Mouse (Mus musculus) embryonic facial prominence, embryonic 10.5 days (tissue): ENCODE measurements at regions not wholly inside any gene's neighbourhood (a gene's known extent, or its start where the extent isn't known, plus 50 kb on each side); places are given as distances from the start of the nearest gene placed in this dataset.

Experiments used
- DNase-seq: peaks from one replicate; pipeline ENCODE4 v3.0.0-alpha.2; 2017; ENCODE audit warnings: low spot score
- H3K27ac ChIP-seq: fragments of 300-500 bp; sonication (generic); replicated peaks from 2 replicates; pipeline ENCODE4 v1.5.1; 2016; ENCODE audit warnings: mild to moderate bottlenecking
- H3K27me3 ChIP-seq: fragments of 300-500 bp; sonication (generic); replicated peaks from 2 replicates; pipeline ENCODE4 v1.6.1; 2016; ENCODE audit warnings: low read depth, mild to moderate bottlenecking; ENCODE audit not compliant: poor library complexity, severe bottlenecking
- H3K36me3 ChIP-seq: fragments of 300-500 bp; sonication (generic); replicated peaks from 2 replicates; pipeline ENCODE4 v1.6.1; 2016; ENCODE audit warnings: mild to moderate bottlenecking, moderate library complexity
- H3K4me1 ChIP-seq: fragments of 300-500 bp; sonication (generic); 2 replicates; pipeline ENCODE4 v1.6.1; 2016
- H3K4me3 ChIP-seq: fragments of 300-500 bp; sonication (generic); 2 replicates; pipeline ENCODE4 v1.5.1; 2016; ENCODE audit warnings: mild to moderate bottlenecking, moderate library complexity
- H3K9me3 ChIP-seq: fragments of 300-500 bp; sonication (generic); 2 replicates; pipeline ENCODE4 v1.6.1; 2016; ENCODE audit warnings: mild to moderate bottlenecking
- WGBS: fragments of 180-500 bp; shearing (Covaris S2); methylation state at CpG from one replicate; pipeline ENCODE4 v1.1.7; 2016; 5-methylcytosine and 5-hydroxymethylcytosine counted together

DNA sequence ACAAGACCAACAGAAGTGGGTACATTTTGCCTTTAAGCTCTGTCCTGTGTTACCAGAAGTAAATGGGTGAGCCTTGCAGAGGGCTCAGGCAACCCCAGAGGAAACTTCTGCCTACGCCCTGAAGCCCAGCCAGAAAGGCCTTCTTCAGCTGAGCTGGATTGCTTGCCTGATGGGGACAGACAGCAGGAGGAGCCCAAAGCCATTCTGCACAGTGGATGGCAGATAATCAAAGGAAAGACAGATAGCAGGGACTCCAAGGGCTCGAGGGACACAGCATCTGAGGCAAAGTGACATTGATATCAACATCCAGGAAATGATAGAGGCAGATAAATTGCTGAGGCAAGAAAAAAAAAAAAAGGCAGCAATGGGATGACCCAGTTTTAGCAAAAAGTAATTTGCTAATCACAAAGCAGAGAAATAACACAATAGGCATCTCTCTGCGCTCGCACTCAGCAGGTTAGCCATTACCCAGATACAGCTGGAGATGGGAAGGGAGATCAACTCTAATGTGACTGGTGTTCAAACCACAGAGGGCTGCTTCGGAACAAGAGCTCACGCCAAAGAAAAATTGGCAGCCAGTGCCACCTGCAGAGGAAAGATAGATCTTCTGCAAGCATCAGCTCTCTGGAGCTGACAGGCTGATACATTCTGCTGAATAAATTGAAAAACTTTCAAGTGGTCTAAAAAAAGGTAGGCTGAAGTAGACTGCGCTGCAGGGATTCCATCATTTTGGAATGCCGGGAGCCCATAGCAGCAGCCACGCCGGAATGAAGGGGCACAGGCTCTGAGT lies 494.8 kb downstream of the Prim2 start:
- Histone ChIP-seq H3K9me3 (0 out of 2 replicates have a peak, but pooled peaks cover 3% of the 10 kb centered on the region), H3K4me1 (no peaks in the 10 kb centered on the region), H3K27ac (no peak overlapping the region), H3K36me3 (no peaks in the 10 kb centered on the region), H3K27me3 (no peaks in the 10 kb centered on the region), H3K4me3 (no peak overlapping the region)
- 77% methylated on average over 10 of the region's 10 CpGs for WGBS
- no peak for DNase-seq

DNA sequence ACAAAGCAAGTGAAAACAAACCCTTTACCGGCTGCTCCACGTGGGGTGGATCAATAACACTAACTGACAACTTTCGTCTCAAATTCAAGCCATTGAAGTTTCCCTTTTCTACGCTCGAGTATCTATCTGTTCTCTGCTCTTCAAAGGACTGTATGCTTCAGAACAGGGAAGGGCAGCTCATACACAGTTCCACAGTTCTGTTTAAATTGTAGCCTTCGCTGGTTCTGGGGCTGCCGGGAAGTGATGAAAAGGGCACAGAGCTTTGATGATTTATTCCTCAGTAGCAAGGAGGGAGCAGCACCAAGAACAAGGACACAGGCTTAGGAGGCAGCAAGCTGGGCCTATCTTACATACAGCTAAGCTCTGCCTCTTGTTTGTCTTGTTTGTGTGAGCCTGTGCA lies 532.6 kb downstream of the Prim2 start:
- no peak overlapping the region for H3K27ac ChIP-seq
- WGBS, result 72% methylated on average over 7 of the region's 7 CpGs
- no peaks in the 10 kb centered on the region for H3K4me1 ChIP-seq
- no peaks in the 10 kb centered on the region for H3K36me3 ChIP-seq
- H3K4me3 ChIP-seq, result no peak overlapping the region
- H3K27me3 ChIP-seq, result no peaks in the 10 kb centered on the region
- no peaks in the 10 kb centered on the region for H3K9me3 ChIP-seq
- DNase-seq, result no peak

GRCm38 (mm10) chr1:33130351-33130750 lies 539.2 kb downstream of the Prim2 start:
- Histone ChIP-seq H3K9me3 (no peaks in the 10 kb centered on the region), H3K27me3 (no peaks in the 10 kb centered on the region), H3K4me3 (no peak overlapping the region), H3K36me3 (no peaks in the 10 kb centered on the region), H3K27ac (no peak overlapping the region), H3K4me1 (no peaks in the 10 kb centered on the region)
- no peak for DNase-seq
- WGBS, result 93% methylated on average over 1 of the region's 1 CpGs

GRCm38 (mm10) chr1:33125062-33125461 lies 544.5 kb downstream of the Prim2 start:
- 92% methylated on average over 7 of the region's 7 CpGs for WGBS

GRCm38 (mm10) chr1:33106286-33106685 lies 559.2 kb upstream of the Gm5415 start:
- no peak overlapping the region for H3K4me3 ChIP-seq
- WGBS, result 72% methylated on average over 5 of the region's 5 CpGs
- H3K27me3 ChIP-seq, result no peaks in the 10 kb centered on the region
- H3K4me1 ChIP-seq, result no peaks in the 10 kb centered on the region
- no peak for DNase-seq
- no peaks in the 10 kb centered on the region for H3K36me3 ChIP-seq
- no peaks in the 10 kb centered on the region for H3K9me3 ChIP-seq
- no peak overlapping the region for H3K27ac ChIP-seq

More at GRCm38 (mm10) chr1:33125062-33125461, 544.5 kb downstream of the Prim2 start:
- Histone ChIP-seq H3K4me1 (no peaks in the 10 kb centered on the region), H3K36me3 (no peaks in the 10 kb centered on the region), H3K27me3 (no peaks in the 10 kb centered on the region), H3K27ac (no peak overlapping the region), H3K9me3 (no peaks in the 10 kb centered on the region), H3K4me3 (no peak overlapping the region)
- no peak for DNase-seq

GRCm38 (mm10) chr1:33104296-33104695 lies 557.2 kb upstream of the Gm5415 start:
- Histone ChIP-seq H3K27ac (no peak overlapping the region), H3K4me3 (no peak overlapping the region), H3K4me1 (no peaks in the 10 kb centered on the region), H3K36me3 (no peaks in the 10 kb centered on the region), H3K9me3 (no peaks in the 10 kb centered on the region), H3K27me3 (no peaks in the 10 kb centered on the region)
- 95% methylated on average over 1 of the region's 1 CpGs for WGBS
- DNase-seq, result no peak

- no peak for DNase-seq
- no peaks in the 10 kb centered on the region for H3K9me3 ChIP-seq
- H3K4me1 ChIP-seq, result no peaks in the 10 kb centered on the region
- no peaks in the 10 kb centered on the region for H3K36me3 ChIP-seq
- WGBS, result 73% methylated on average over 3 of the region's 3 CpGs
- no peak overlapping the region for H3K27ac ChIP-seq
- no peaks in the 10 kb centered on the region for H3K27me3 ChIP-seq
- H3K4me3 ChIP-seq, result no peak overlapping the region
Observed at GRCm38 (mm10) chr1:33098062-33098461, 551.0 kb upstream of the Gm5415 start.

DNA sequence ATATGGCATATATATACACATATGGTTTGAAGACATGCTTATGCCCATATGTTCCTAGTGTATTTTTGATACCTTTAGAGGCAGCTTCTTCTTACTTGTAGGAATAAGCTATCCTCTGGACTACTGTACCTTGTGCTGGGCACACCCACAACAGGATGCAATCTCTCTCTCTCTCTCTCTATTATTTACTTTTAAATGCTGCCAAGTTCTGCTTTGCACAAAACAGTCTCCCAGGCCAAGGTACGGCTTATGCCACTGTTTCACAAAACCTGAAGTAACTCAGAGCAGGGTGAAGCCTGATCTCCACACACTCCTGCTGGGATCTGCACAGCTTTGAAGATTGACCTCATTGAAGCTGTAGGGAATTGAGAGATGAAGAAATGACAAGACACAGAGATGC lies 549.8 kb upstream of the Gm5415 start:
- Histone ChIP-seq H3K9me3 (no peaks in the 10 kb centered on the region), H3K27ac (no peak overlapping the region), H3K27me3 (no peaks in the 10 kb centered on the region), H3K36me3 (no peaks in the 10 kb centered on the region), H3K4me1 (no peaks in the 10 kb centered on the region), H3K4me3 (no peak overlapping the region)
- WGBS, result 95% methylated on average over 1 of the region's 1 CpGs
- no peak for DNase-seq

GRCm38 (mm10) chr1:33074551-33074950 lies 527.5 kb upstream of the Gm5415 start:
- Histone ChIP-seq H3K9me3 (no peaks in the 10 kb centered on the region), H3K27ac (no peak overlapping the region), H3K4me1 (no peaks in the 10 kb centered on the region), H3K4me3 (no peak overlapping the region), H3K27me3 (no peaks in the 10 kb centered on the region), H3K36me3 (no peaks in the 10 kb centered on the region)
- WGBS, result 92% methylated on average over 1 of the region's 1 CpGs
- DNase-seq, result no peak

GRCm38 (mm10) chr1:33058010-33058409 lies 510.9 kb upstream of the Gm5415 start:
- no peaks in the 10 kb centered on the region for H3K4me1 ChIP-seq
- 77% methylated on average over 2 of the region's 2 CpGs for WGBS
- H3K4me3 ChIP-seq, result no peak overlapping the region
- no peak overlapping the region for H3K27ac ChIP-seq
- H3K27me3 ChIP-seq, result no peaks in the 10 kb centered on the region
- H3K9me3 ChIP-seq, result no peaks in the 10 kb centered on the region
- H3K36me3 ChIP-seq, result no peaks in the 10 kb centered on the region
- DNase-seq, result no peak

DNA sequence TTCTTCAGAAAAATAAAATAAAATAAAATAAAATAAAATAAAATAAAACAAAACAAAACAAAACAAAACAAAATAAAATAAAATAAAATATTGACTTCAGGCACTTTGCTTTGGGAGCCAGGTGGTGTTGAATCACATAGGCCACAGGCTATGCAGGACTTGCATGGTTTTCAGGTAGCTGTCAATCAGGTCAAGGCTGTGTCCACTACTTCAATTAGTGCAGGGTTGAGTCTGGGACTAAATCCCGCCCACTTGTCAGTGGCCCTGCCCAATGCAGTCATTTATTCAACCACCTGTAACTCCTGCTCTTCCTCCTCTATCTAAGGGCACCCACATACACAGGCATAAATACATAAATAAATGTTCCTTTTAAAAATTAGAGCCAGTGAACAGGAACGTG lies 497.3 kb upstream of the Gm5415 start:
- 84% methylated on average over 2 of the region's 2 CpGs for WGBS

GRCm38 (mm10) chr1:33042424-33042823 lies 495.3 kb upstream of the Gm5415 start:
- no peaks in the 10 kb centered on the region for H3K27me3 ChIP-seq
- no peak for DNase-seq
- H3K9me3 ChIP-seq, result no peaks in the 10 kb centered on the region
- H3K4me3 ChIP-seq, result no peak overlapping the region
- no peaks in the 10 kb centered on the region for H3K4me1 ChIP-seq
- H3K27ac ChIP-seq, result no peak overlapping the region
- no peaks in the 10 kb centered on the region for H3K36me3 ChIP-seq
- WGBS, result 45% methylated on average over 2 of the region's 2 CpGs

More for the DNA sequence above, 497.3 kb upstream of the Gm5415 start:
- Histone ChIP-seq H3K4me1 (no peaks in the 10 kb centered on the region), H3K4me3 (no peak overlapping the region), H3K36me3 (no peaks in the 10 kb centered on the region), H3K27ac (no peak overlapping the region), H3K27me3 (no peaks in the 10 kb centered on the region), H3K9me3 (no peaks in the 10 kb centered on the region)
- DNase-seq, result no peak

DNA sequence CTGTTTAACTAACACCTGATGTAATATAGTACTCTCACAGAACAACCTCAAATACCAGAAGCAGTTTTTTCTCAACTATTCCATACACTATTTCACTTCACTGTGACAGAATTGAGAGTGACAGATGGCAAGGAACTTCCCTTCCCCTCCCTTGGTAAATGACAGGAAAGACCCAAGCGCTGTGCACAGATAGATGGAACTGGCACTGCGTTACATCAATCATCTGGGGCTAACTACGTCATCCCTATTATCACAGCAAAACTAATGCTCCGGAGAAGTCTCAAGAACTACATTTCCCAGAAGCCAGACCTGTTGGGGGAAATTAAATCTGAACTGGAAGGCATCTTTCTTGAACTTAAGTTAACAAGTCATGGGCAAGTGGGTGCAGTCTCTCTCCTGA lies 493.6 kb upstream of the Gm5415 start:
- no peak for DNase-seq
- Histone ChIP-seq H3K9me3 (no peaks in the 10 kb centered on the region), H3K36me3 (no peaks in the 10 kb centered on the region), H3K4me1 (no peaks in the 10 kb centered on the region), H3K27ac (no peak overlapping the region), H3K27me3 (no peaks in the 10 kb centered on the region), H3K4me3 (no peak overlapping the region)
- 84% methylated on average over 4 of the region's 4 CpGs for WGBS
